Mouse (Mus musculus): ENCODE results near the gene Tjp2.

DNA sequence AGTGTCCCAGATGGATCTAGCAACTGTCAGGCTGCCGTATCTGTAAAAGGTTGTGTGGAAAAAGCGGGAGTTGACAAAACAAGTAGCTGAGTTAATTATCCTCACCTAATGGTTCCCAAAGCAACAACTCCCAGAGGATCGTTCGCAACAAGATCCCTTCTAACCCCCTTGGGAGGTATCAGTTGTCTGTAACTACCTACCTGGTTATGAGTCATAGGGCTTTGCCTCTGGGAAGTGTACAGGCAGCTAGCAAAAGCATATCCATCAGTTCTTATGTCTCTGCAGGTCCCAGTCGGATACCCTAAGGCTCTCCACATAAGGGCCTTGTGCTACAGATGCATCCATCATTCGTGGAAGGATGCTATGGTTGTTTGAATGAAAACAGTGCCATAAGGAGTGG is 18.5 kb upstream of the Tjp2 start:
- TF ChIP-seq CTCF (IDR thresholded peaks at IDR 0.05; ENCODE audit: extremely low read depth, insufficient read depth, low read length): no peak
- TF ChIP-seq POLR2A (IDR thresholded peaks at IDR 0.05; ENCODE audit: extremely low read depth, insufficient read depth, low read length): no peak
